Mouse (Mus musculus) spleen, adult 2 months (tissue): Measurements from ENCODE around the gene Chst8.

Source experiments
- CTCF ChIP-seq: fragments of 200-500 bp; IDR thresholded peaks from 2 replicates; pipeline ENCODE4 v1.5.1; 2011; ENCODE audit warnings: mild to moderate bottlenecking, inconsistent platforms; ENCODE audit not compliant: insufficient read depth, insufficient read length, insufficient replicate concordance; ENCODE audit errors: extremely low read depth
- POLR2A ChIP-seq: fragments of 200-500 bp; IDR thresholded peaks from 2 replicates; pipeline ENCODE4 v1.6.1; 2011; ENCODE audit warnings: low read depth, low read length, inconsistent platforms

DNA sequence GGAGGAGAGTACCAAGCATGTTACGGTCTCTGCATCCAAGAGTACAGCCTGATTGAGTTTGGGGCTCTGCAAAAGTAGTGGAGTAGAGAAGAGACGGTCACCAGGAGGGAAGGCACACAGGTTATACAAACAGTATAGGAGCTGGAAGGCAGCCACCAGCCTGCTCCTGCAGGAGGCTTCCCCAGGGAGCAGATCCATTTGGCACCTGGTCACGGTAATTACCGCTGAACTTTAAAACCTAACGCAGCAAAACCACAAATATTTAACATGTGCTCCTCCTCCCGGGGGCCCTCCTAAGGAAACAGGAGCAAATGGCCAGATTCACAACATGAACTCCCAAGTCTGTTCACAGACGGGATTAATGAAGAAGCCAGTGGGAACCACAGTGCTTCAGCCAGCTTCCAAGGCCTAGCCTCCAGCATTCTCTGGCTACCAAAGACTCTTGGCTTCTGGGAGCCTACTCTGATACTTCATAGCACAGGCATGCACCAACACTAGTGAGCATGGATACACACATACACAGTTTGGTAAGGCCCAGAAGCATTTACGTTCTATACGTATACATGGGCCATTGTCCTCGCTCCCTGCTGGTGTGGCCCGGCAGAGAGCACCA is 97.6 kb downstream of the Chst8 start:
- no peak for TF ChIP-seq POLR2A
- no peak for TF ChIP-seq CTCF
